Mouse (Mus musculus) heart, adult 2 months (tissue): ENCODE measurements around the gene Guca1a. TPM values are rescaled to one million over a fixed set of nuclear protein-coding genes. Genes with fewer than 3 reads are reported as not detected.

Source experiments
- DNase-seq, 2 experiments: peaks; one replicate each; pipeline ENCODE4 v3.0.0; 2021
- H3K27ac ChIP-seq: fragments of 200-600 bp; 2 replicates; pipeline ENCODE4 v1.8.1; 2022
- H3K27me3 ChIP-seq: fragments of 200-500 bp; 2 replicates; pipeline ENCODE4 v1.6.1; 2012; ENCODE audit warnings: mild to moderate bottlenecking, low read length, inconsistent platforms, mixed read lengths; ENCODE audit not compliant: control insufficient read depth, insufficient read depth
- H3K36me3 ChIP-seq: fragments of 200-500 bp; 2 replicates; pipeline ENCODE4 v1.6.1; 2012; ENCODE audit warnings: low read length, inconsistent platforms; ENCODE audit not compliant: control insufficient read depth, insufficient read depth
- H3K4me1 ChIP-seq: fragments of 200-500 bp; 2 replicates; pipeline ENCODE4 v1.6.1; 2011; ENCODE audit warnings: low read length; ENCODE audit not compliant: control insufficient read depth, insufficient read depth
- H3K4me3 ChIP-seq: fragments of 200-600 bp; 2 replicates; pipeline ENCODE4 v1.8.1; 2022
- H3K79me2 ChIP-seq: fragments of 200-500 bp; replicated peaks from 2 replicates; pipeline ENCODE4 v1.6.1; 2012; ENCODE audit warnings: mild to moderate bottlenecking, inconsistent platforms, low read length, moderate library complexity, mixed read lengths; ENCODE audit not compliant: control insufficient read depth, insufficient read depth
- H3K9ac ChIP-seq: fragments of 200-500 bp; 2 replicates; pipeline ENCODE4 v1.6.1; 2012; ENCODE audit warnings: low read depth, mild to moderate bottlenecking, control low read depth, inconsistent platforms, low read length, mixed read lengths
- CTCF ChIP-seq: fragments of 200-600 bp; IDR thresholded peaks from 2 replicates; pipeline ENCODE4 v1.8.1; 2022; ENCODE audit warnings: antibody characterized with exemption, mild to moderate bottlenecking, moderate library complexity
- EP300 ChIP-seq: fragments of 200-500 bp; IDR thresholded peaks from 2 replicates; pipeline ENCODE4 v1.6.1; 2011; ENCODE audit warnings: low read depth, low read length, control low read depth; ENCODE audit not compliant: insufficient read depth
- POLR2A ChIP-seq: fragments of 200-500 bp; IDR thresholded peaks from 2 replicates; pipeline ENCODE4 v1.6.1; 2011; ENCODE audit warnings: mild to moderate bottlenecking, low read depth, low read length, control low read depth; ENCODE audit not compliant: insufficient read depth
- WGBS: fragments of 180-500 bp; shearing (Covaris S2); methylation state at CpG from one replicate; pipeline ENCODE4 v1.1.7; 2018; 5-methylcytosine and 5-hydroxymethylcytosine counted together
- intact Hi-C: fragments of 180-260 bp; cut with DNase I; formaldehyde crosslinking; loops from one replicate; pipeline ENCODE4 v1.15.1; 2025
- long read RNA-seq: library from polyadenylated mRNA; stranded (forward); transcript quantifications from one replicate; pipeline ENCODE4 v2.0.0, GENCODE M21; 2021
- polyA plus RNA-seq: library from polyadenylated mRNA; depleted of rRNA; stranded (reverse); fragments of >200 nt; gene quantifications from 2 replicates; pipeline ENCODE4 v1.2.3, GENCODE M21; 2012; rRNA removed
- total RNA-seq, 2 experiments: library from RNA; stranded (reverse); gene quantifications; 2 replicates each; pipeline ENCODE4 v1.2.3; 2021

Guca1a gene
- under 1 TPM; 0.34 to 0.39 TPM for total RNA-seq
- polyA plus RNA-seq, result 0.55 and 0.61 TPM in 2 replicates
- long read RNA-seq, result 0 reads

GRCm38 (mm10) chr17:47400451-47400850, at the start of gene Guca1a:
Gene Guca1a, minus strand, starts transcription at chr17:47400584.
- 58% methylated on average over 10 of the region's 10 CpGs for WGBS
- peaks cover 4% of the 10 kb centered on the region for H3K27me3 ChIP-seq
- intact Hi-C loops, result no loop called here

GRCm38 (mm10) chr17:47449432-47449831, 49.0 kb upstream of the Guca1a start:
- intact Hi-C loops, result no loop called here
- Histone ChIP-seq H3K27me3 (no peaks in the 10 kb centered on the region), H3K4me1 (no peaks in the 10 kb centered on the region), H3K9ac (no peak overlapping the region), H3K79me2 (no peaks in the 10 kb centered on the region), H3K4me3 (no peak overlapping the region), H3K27ac (no peak overlapping the region), H3K36me3 (no peaks in the 10 kb centered on the region)
- DNase-seq, result no peak
- 89% methylated on average over 5 of the region's 5 CpGs for WGBS
- no peak for TF ChIP-seq CTCF
- no peak for TF ChIP-seq EP300
- no peak for TF ChIP-seq POLR2A

More at GRCm38 (mm10) chr17:47400451-47400850, at the start of gene Guca1a:
- Histone ChIP-seq H3K27ac (no peak within 1 kb of the TSS), H3K9ac (no peak within 1 kb of the TSS), H3K4me1 (peaks cover under 1% of the 10 kb centered on the region; the same call in 1 of the 2 replicates), H3K36me3 (no peaks in the 10 kb centered on the region), H3K4me3 (no peak within 1 kb of the TSS), H3K79me2 (no peaks in the 10 kb centered on the region)
- no peak for DNase-seq
- TF ChIP-seq POLR2A (no peak), EP300 (no peak), CTCF (no peak)

GRCm38 (mm10) chr17:47448523-47449372, 48.4 kb upstream of the Guca1a start:
- no peak overlapping the region for H3K9ac ChIP-seq
- WGBS, result 39% methylated on average over 8 of the region's 8 CpGs

GRCm38 (mm10) chr17:47446561-47446960, 46.2 kb upstream of the Guca1a start:
- H3K4me3 ChIP-seq, result no peak overlapping the region
- H3K27ac ChIP-seq, result no peak overlapping the region
- no peaks in the 10 kb centered on the region for H3K79me2 ChIP-seq
- DNase-seq, result no peak
- 82% methylated on average over 11 of the region's 11 CpGs for WGBS
- no peaks in the 10 kb centered on the region for H3K27me3 ChIP-seq
- intact Hi-C loops, result no loop called here
- TF ChIP-seq EP300, result no peak
- no peak for TF ChIP-seq POLR2A
- TF ChIP-seq CTCF, result no peak
- no peak overlapping the region for H3K9ac ChIP-seq
- no peaks in the 10 kb centered on the region for H3K4me1 ChIP-seq
- no peaks in the 10 kb centered on the region for H3K36me3 ChIP-seq

More at GRCm38 (mm10) chr17:47448523-47449372, 48.4 kb upstream of the Guca1a start:
- H3K4me3 ChIP-seq, result no peak overlapping the region
- DNase-seq, result no peak
- H3K27ac ChIP-seq, result no peak overlapping the region
- no peak for TF ChIP-seq CTCF
- H3K36me3 ChIP-seq, result no peaks in the 10 kb centered on the region
- no peaks in the 10 kb centered on the region for H3K27me3 ChIP-seq
- intact Hi-C loops, result no loop called here
- no peaks in the 10 kb centered on the region for H3K4me1 ChIP-seq
- no peaks in the 10 kb centered on the region for H3K79me2 ChIP-seq

- 61% methylated on average over 9 of the region's 9 CpGs for WGBS
- DNase-seq, result no peak
- no peak for TF ChIP-seq POLR2A
- TF ChIP-seq CTCF, result no peak
- TF ChIP-seq EP300, result no peak
- Histone ChIP-seq H3K36me3 (no peaks in the 10 kb centered on the region), H3K27ac (no peak overlapping the region), H3K4me3 (no peak overlapping the region), H3K4me1 (no peaks in the 10 kb centered on the region), H3K79me2 (no peaks in the 10 kb centered on the region), H3K9ac (no peak overlapping the region), H3K27me3 (no peaks in the 10 kb centered on the region)
- intact Hi-C loops, result no loop called here
These were observed 45.6 kb upstream of the Guca1a start for GRCm38 (mm10) chr17:47446025-47446424.

GRCm38 (mm10) chr17:47445518-47445917, 45.1 kb upstream of the Guca1a start:
- no peaks in the 10 kb centered on the region for H3K36me3 ChIP-seq
- WGBS, result 70% methylated on average over 11 of the region's 11 CpGs
- DNase-seq, result no peak
- no peak overlapping the region for H3K9ac ChIP-seq
- intact Hi-C loops, result no loop called here
- no peaks in the 10 kb centered on the region for H3K27me3 ChIP-seq
- TF ChIP-seq CTCF, result no peak
- no peak for TF ChIP-seq EP300
- TF ChIP-seq POLR2A, result no peak
- H3K4me1 ChIP-seq, result no peaks in the 10 kb centered on the region
- no peak overlapping the region for H3K27ac ChIP-seq
- no peak overlapping the region for H3K4me3 ChIP-seq
- H3K79me2 ChIP-seq, result no peaks in the 10 kb centered on the region
